Mouse (Mus musculus) kidney, postnatal 36 days (tissue): ENCODE data around the gene Flvcr1.
A peak's percentile ranks its signal among the peaks of the same experiment; 100 is the strongest.

ENCODE experiments used
- DNase-seq, 2 experiments: peaks; one replicate each; pipeline ENCODE4 v3.0.0; 2021 to 2022; ENCODE audit warnings: mixed read lengths in 2 of 2

Flvcr1 gene

GRCm38 (mm10) chr1:190979100-190979563 is 46.8 kb downstream of the Flvcr1 start, which contains the start of gene Vash2:
Gene Vash2 (minus strand): TSS chr1:190979296.
- peak; percentile 73 to 77 for DNase-seq

DNA sequence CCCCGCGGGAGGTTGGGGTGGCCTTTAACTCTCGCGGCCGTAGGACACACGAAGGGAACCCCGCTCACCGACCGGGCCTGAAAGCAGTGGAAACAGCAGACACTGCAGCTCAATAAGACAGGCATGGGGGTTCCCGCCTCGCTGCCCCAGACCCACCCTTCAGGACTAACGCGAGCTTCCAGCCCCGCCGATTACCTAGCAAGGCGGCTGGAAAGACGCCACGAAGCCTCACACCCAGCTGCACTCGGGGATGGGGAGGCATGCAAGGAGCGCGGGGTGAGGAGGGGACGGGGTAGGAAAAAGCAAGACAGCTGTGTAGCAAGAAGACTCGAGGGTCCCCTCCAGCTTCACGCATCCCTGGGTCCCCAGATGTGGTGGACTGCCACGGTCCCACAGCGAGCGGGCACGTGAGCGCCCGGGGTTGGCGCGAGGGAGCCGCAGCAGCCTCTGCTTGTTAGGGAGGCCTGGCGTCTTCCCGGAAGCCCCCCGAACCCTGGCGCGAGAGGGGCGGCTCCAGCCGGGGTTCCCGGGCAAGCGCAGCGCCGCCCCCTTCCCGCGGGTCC is 47.4 kb downstream of the Flvcr1 start:
- DNase-seq: peak in 1 of 2 experiments; percentile 27

DNA sequence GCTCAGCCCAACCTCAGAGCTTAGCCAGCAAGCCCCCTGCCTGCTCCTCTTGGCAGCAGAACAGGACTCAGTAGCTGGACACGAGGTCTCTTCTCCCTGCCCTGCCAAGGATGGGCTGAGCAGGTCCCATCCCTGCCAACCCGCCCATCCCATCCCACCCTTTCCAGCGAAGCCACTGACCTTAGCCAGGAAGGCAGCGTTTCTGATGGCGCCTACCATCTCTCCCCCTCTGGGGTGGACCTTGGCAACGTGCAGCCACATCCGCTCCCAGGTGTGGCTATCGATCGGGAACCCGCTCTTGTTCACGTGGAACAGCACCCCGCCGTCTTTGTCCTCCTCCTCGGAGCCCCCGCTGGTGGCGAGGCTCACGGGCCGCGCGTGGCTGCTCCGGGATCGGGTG is 48.0 kb downstream of the Flvcr1 start:
- DNase-seq: no peak

- DNase-seq: no peak
These were observed 48.9 kb downstream of the Flvcr1 start for GRCm38 (mm10) chr1:190976887-190977573.

GRCm38 (mm10) chr1:190974833-190975232 is 51.1 kb downstream of the Flvcr1 start:
- no peak for DNase-seq

DNA sequence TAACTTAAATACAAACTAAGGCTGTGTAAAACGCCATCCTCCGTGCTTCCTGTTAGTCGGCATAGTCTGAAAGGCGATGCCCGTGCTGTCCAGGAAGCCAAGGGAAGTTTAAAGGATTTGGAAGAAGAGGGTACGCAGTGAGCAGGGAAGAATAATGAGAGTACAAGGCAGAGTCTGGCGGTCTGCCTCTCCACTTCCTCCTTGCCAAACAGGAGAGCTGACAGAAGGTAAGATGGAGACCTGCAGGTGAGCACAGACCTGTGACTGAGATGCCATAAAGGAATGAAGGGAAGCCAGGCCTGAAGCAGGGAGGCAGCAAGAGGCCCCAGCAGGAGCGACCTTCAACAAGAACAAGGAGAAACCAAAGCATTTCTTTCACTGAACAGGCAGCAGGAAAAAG is 51.8 kb downstream of the Flvcr1 start:
- no peak for DNase-seq

- no peak for DNase-seq
These were observed 53.3 kb downstream of the Flvcr1 start for GRCm38 (mm10) chr1:190972612-190973192.

GRCm38 (mm10) chr1:190971708-190972610 is 54.0 kb downstream of the Flvcr1 start:
- DNase-seq: no peak

DNA sequence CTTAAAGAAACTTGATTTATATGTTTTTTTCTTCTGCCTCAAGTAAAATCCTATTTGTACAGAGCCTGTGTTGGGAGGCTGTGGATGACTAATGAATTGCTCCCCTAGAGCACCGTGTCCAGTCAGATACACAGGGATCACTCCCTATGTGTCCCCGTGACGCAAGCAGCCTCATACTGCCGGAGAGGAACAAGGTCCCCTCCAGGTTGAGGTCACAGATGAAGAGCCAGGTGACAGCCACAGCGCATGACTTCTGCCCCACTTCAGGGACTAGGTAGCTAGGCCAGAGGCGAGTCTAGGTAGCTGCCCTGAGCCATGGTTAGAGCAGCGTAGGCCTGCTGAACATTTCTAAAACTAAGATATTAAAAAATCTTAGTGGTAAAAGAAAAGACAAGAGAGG is 57.9 kb downstream of the Flvcr1 start:
- DNase-seq: no peak

DNA sequence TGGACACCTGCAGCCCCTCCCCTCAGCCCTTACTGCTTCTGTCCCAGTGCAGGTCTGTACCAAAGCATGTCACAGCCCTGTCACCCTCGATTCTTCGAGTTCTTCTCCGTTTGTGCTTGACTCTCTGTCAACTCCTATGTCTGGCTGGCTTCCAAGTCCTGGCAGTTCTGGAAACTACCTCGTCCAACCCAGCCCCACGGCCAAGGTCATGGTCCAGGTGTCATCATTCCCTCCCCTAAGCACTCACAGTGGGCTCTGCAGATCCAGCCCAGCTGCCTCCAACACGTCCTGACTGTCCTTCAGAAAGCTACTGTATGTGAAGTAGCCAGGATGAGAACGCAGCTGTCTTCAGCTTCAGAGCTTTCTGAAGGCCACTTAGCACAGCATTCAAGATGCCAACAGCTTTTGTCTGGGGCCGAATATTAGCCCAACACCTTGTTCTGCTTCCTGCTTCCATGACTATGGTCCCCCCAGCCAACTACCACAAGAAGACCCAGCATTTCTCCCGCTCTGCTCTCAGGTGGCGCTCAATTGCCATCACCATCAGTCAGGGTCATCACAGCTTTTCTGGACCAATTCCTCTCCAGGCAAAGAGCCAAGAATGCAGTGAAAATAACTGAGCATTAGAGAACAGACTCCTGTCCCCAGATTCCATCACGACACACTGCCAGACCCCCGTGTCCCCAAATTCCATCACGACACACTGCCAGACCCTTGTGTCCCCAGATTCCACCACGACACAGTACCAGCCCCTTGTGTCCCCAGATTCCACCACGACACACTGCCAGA is 60.8 kb downstream of the Flvcr1 start:
- DNase-seq: peak; percentile 39 to 55

DNA sequence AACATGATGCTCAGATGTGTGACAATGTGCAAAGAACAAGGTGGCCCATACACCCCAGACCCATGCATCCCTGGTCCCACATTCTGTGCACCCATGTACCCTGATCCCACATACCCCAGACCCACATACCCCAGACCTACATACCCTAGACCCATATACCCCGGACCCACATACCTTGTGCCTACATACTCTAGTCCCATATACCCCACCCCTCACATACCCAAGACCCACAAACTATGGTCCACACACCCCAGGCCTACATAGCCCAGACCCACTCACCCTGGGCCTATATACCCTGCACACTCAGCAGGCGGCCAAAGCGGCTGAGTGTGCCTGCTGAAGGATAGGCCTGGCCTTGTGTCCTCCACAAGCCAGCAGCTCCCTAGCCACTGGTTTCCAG is 63.2 kb downstream of the Flvcr1 start:
- DNase-seq: no peak

- no peak for DNase-seq
These were observed 67.1 kb downstream of the Flvcr1 start for GRCm38 (mm10) chr1:190958821-190959220.
